Mouse (Mus musculus): ENCODE measurements around the gene Nmnat3. TPM values are rescaled to one million over a fixed set of nuclear protein-coding genes. Genes with fewer than 3 reads are reported as not detected.

The Nmnat3 gene
- polyA plus RNA-seq, 1 experiment from 2014 or later, result 15.1 TPM

DNA sequence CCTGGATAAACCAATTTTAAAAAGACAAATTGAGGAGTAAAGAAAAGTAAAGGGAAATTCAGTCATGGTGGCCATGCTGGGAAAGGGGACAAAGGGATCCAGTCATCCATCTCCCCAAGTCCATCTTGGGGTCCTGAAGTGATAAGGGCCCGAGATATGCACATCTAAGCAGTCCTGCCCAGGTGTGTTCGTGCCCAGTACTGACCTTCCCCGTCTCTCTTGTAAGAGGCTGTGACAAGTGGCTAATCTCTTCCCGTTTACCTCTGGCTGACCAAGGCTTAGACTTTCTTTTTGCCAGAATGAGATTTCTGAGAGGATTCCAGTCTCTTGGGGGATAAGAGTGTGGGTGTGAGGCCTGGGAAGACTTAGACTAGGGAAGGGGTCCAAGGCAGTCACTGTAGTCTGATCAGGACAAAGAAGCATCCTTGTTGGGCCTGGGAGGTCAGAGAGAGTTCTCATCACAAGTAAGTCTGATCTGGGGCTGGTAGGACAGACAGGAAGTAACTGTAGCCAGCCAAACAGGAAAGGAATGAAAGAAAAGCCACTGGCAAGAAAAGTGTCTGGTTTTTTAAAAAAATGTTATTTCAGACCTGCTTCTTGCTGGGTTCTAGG is 140.8 kb downstream of the Nmnat3 start:
- DNase-seq (ENCODE audit: low spot score) (peak; percentile 35), ATAC-seq (replicated peaks; ENCODE audit: low FRiP score, low read depth) (no peak)
- Histone ChIP-seq H3K27ac (peak overlapping the region; percentile 83; the same call in 1 of the 2 replicates), H3K9ac (ENCODE audit: low read depth, low read length) (no peak overlapping the region), H3K4me3 (replicated peaks; ENCODE audit: low read depth, low read length) (no peak overlapping the region), H3K4me2 (ENCODE audit: low read length) (peak overlapping the region; percentile 92; the same call in 1 of the 2 replicates), H3K27me3 (ENCODE audit: insufficient read depth, low read length) (no peaks in the 10 kb centered on the region), H3K4me1 (replicated peaks; ENCODE audit: insufficient read depth, low read length) (peaks cover 36% of the 10 kb centered on the region), H3K9me3 (replicated peaks; ENCODE audit: low read length) (no peaks in the 10 kb centered on the region), H3K36me3 (ENCODE audit: insufficient read depth, low read length) (no peaks in the 10 kb centered on the region)
- WGBS, result 63% methylated on average over 4 of the region's 4 CpGs
- no peak for TF ChIP-seq CTCF (IDR thresholded peaks at IDR 0.05; ENCODE audit: low read depth)

DNA sequence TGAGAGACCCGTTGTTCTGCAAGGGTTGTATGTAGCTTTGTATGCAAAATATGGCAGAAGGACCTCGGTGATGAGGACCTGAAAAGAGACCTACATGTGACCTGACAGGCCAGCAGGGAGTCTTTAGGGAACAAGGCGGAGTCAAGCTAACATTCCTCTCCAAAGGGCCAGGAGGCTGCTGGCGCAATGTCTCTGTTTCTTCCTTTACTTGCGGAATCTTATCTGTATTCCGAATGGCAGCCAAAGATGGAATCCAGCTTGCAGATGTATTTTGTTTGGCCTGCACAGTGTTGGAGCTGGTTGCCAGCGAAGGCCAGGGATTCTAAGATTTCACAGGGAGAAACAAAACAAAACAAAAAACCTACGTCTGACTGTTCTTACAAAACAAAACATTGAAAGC is 141.5 kb downstream of the Nmnat3 start:
- peak; percentile 81 for DNase-seq (ENCODE audit: low spot score)
- H3K4me1 ChIP-seq (replicated peaks; ENCODE audit: insufficient read depth, low read length), result peaks cover 36% of the 10 kb centered on the region
- no peaks in the 10 kb centered on the region for H3K9me3 ChIP-seq (replicated peaks; ENCODE audit: low read length)
- H3K4me2 ChIP-seq (ENCODE audit: low read length), result peak overlapping the region; percentile 35
- 40% methylated on average over 8 of the region's 8 CpGs for WGBS
- H3K4me3 ChIP-seq (replicated peaks; ENCODE audit: low read depth, low read length), result no peak overlapping the region
- no peak for TF ChIP-seq CTCF (IDR thresholded peaks at IDR 0.05; ENCODE audit: low read depth)
- H3K27ac ChIP-seq, result peak overlapping the region; percentile 83
- ATAC-seq (replicated peaks; ENCODE audit: low FRiP score, low read depth), result no peak
- H3K27me3 ChIP-seq (ENCODE audit: insufficient read depth, low read length), result no peaks in the 10 kb centered on the region
- H3K9ac ChIP-seq (ENCODE audit: low read depth, low read length), result 0 out of 2 replicates have a peak overlapping the region, but pooled peaks have one; percentile 4
- no peaks in the 10 kb centered on the region for H3K36me3 ChIP-seq (ENCODE audit: insufficient read depth, low read length)

DNA sequence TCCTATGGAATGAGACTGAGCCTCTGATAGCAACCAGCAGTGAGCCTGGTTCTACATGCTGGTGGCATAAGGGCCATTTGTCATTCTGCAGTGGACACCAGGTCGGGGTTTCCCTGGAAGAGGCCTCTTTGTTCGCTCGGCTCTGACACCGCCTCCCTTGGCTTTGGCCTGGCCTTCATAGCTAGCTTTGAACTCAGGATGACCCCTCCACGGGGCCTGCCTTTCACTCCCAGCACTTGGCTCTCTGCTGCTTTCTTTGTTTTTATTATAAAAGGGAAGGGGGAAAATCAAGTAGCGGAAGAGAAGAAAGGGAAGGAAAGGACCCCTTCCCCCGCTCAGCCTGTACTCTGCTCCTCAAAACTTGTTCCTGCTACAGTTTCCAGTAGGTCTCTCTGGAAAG is 142.6 kb downstream of the Nmnat3 start:
- DNase-seq (ENCODE audit: low spot score), result peak; percentile 93
- no peaks in the 10 kb centered on the region for H3K36me3 ChIP-seq (ENCODE audit: insufficient read depth, low read length)
- no peak for TF ChIP-seq CTCF (IDR thresholded peaks at IDR 0.05; ENCODE audit: low read depth)
- WGBS, result 5% methylated on average over 7 of the region's 7 CpGs
- peaks cover 33% of the 10 kb centered on the region for H3K4me1 ChIP-seq (replicated peaks; ENCODE audit: insufficient read depth, low read length)
- peak overlapping the region; percentile 83 for H3K27ac ChIP-seq
- peak; percentile 53; the same call in 1 of the 2 replicates for ATAC-seq (replicated peaks; ENCODE audit: low FRiP score, low read depth)
- no peaks in the 10 kb centered on the region for H3K27me3 ChIP-seq (ENCODE audit: insufficient read depth, low read length)
- H3K4me2 ChIP-seq (ENCODE audit: low read length), result peak overlapping the region; percentile 35
- H3K9me3 ChIP-seq (replicated peaks; ENCODE audit: low read length), result no peaks in the 10 kb centered on the region
- 0 out of 2 replicates have a peak overlapping the region, but pooled peaks have one; percentile 4 for H3K9ac ChIP-seq (ENCODE audit: low read depth, low read length)
- H3K4me3 ChIP-seq (replicated peaks; ENCODE audit: low read depth, low read length), result no peak overlapping the region

DNA sequence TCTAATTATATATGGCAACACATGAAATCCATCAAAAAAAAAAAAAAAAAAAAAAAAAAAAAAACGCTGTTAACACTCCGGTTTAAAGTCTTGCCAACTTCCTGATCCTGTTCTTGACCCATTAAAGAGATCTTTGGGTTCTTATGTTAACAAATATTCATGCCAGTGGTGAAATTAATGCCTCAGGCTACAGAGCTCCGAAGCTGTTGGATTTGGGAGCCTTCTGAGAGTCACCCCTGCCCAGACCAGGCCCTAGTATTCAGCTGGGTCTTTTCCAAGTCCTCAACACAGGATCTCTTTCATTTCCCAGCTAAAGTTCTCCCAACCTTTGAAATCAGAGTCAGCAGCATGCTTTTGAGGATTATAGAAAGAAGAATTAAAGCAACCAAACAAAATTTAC is 143.3 kb downstream of the Nmnat3 start:
- 35% methylated on average over 3 of the region's 3 CpGs for WGBS
- no peak for TF ChIP-seq CTCF (IDR thresholded peaks at IDR 0.05; ENCODE audit: low read depth)
- H3K36me3 ChIP-seq (ENCODE audit: insufficient read depth, low read length), result no peaks in the 10 kb centered on the region
- ATAC-seq (replicated peaks; ENCODE audit: low FRiP score, low read depth), result no peak
- H3K9me3 ChIP-seq (replicated peaks; ENCODE audit: low read length), result no peaks in the 10 kb centered on the region
- DNase-seq (ENCODE audit: low spot score), result peak; percentile 22
- H3K4me1 ChIP-seq (replicated peaks; ENCODE audit: insufficient read depth, low read length), result peaks cover 29% of the 10 kb centered on the region
- H3K4me3 ChIP-seq (replicated peaks; ENCODE audit: low read depth, low read length), result no peak overlapping the region
- H3K27ac ChIP-seq, result 0 out of 2 replicates have a peak overlapping the region, but pooled peaks have one; percentile 83
- no peaks in the 10 kb centered on the region for H3K27me3 ChIP-seq (ENCODE audit: insufficient read depth, low read length)
- H3K9ac ChIP-seq (ENCODE audit: low read depth, low read length), result no peak overlapping the region
- H3K4me2 ChIP-seq (ENCODE audit: low read length), result no peak overlapping the region

DNA sequence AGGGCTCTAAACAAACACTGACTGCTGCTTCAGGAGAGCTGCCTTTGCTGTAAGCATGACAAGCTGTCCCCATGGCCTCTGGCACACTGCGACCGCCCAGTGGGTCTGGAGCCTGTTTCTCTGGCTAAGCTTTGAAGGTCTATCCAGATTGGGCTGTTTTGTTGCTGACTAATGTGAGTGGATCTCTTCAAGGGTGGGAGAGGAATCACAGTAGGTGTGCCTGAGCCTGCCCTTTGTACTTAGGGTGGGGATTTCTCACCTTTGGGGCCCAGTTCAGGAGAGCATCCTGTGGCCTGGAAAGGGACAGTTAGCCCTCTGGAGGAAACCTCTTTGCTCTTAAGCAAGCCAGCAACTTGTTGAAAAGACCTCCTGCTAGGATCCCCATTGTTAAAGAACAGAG is 145.8 kb downstream of the Nmnat3 start:
- Histone ChIP-seq H3K27ac (no peak overlapping the region), H3K4me3 (replicated peaks; ENCODE audit: low read depth, low read length) (no peak overlapping the region), H3K9ac (ENCODE audit: low read depth, low read length) (no peak overlapping the region), H3K9me3 (replicated peaks; ENCODE audit: low read length) (no peaks in the 10 kb centered on the region), H3K4me1 (replicated peaks; ENCODE audit: insufficient read depth, low read length) (peaks cover 20% of the 10 kb centered on the region), H3K27me3 (ENCODE audit: insufficient read depth, low read length) (no peaks in the 10 kb centered on the region), H3K36me3 (ENCODE audit: insufficient read depth, low read length) (no peaks in the 10 kb centered on the region), H3K4me2 (ENCODE audit: low read length) (no peak overlapping the region)
- WGBS, result 79% methylated on average over 2 of the region's 2 CpGs
- ATAC-seq (replicated peaks; ENCODE audit: low FRiP score, low read depth) (no peak), DNase-seq (ENCODE audit: low spot score) (no peak)
- no peak for TF ChIP-seq CTCF (IDR thresholded peaks at IDR 0.05; ENCODE audit: low read depth)

DNA sequence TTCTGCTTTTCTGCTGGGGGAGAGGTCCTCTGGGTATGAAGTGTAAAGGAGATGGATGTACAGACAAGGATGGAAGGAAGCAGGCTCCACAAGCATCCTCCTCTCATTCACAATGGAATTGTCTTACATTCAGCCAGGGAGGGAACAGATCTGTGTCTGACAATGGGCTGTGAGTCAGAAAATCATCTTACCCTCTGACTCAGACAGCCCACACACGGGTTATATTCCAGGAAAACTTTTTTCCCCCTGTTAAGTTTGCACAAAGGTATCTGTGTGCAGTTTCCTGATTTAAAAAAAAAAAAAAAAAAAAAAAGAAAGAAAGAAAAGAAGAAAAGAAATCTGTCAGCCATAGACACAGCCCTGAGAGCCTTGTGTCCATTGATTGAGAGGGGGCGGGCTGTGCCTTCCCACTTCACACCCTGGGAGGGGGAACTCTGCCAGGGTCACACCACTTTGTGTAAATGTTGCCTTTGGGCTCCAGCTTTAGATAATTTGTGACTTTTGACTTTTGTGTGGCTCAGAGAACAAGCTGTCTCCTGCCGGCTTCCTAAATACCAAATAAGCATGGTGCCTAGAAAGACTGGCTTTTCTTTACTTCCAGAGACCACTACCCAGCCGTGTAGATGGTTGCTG is 146.8 kb downstream of the Nmnat3 start:
- 32% methylated on average over 4 of the region's 4 CpGs for WGBS
- ATAC-seq (replicated peaks; ENCODE audit: low FRiP score, low read depth) (no peak), DNase-seq (ENCODE audit: low spot score) (peak; percentile 35)
- no peak overlapping the region for H3K4me2 ChIP-seq (ENCODE audit: low read length)
- no peaks in the 10 kb centered on the region for H3K36me3 ChIP-seq (ENCODE audit: insufficient read depth, low read length)
- H3K4me1 ChIP-seq (replicated peaks; ENCODE audit: insufficient read depth, low read length), result peaks cover 11% of the 10 kb centered on the region
- no peak overlapping the region for H3K9ac ChIP-seq (ENCODE audit: low read depth, low read length)
- no peak for TF ChIP-seq CTCF (IDR thresholded peaks at IDR 0.05; ENCODE audit: low read depth)
- no peaks in the 10 kb centered on the region for H3K27me3 ChIP-seq (ENCODE audit: insufficient read depth, low read length)
- no peaks in the 10 kb centered on the region for H3K9me3 ChIP-seq (replicated peaks; ENCODE audit: low read length)
- H3K27ac ChIP-seq, result no peak overlapping the region
- no peak overlapping the region for H3K4me3 ChIP-seq (replicated peaks; ENCODE audit: low read depth, low read length)

All from kidney, postnatal 0 days (tissue).